10 mouse cellular contexts compared by ENCODE assay signal in genomic region chr19:3855091-3855490, GRCm38 (mm10). TPM values are rescaled to one million over a fixed set of nuclear protein-coding genes. Genes with fewer than 3 reads are reported as not detected.
DNase-seq lines count a peak whose midpoint lies in the region; ATAC-seq and TF ChIP-seq lines count a peak whose summit lies in the region.
"Had no signal": no experiment of that assay in that cellular context is flagged by ENCODE, and none has a peak within 500 bp of the region (broad histone marks: within the 10 kb centered on the region; RNA-seq: fewer than 3 reads in every experiment).

No protein-coding gene starts in this region.

- H3K4me3 ChIP-seq in ES-E14 (ENCODE audit: insufficient read depth in 1 of 2, low read depth in 1 of 2, low read length in 2 of 2, poor library complexity in 1 of 2, severe bottlenecking in 1 of 2): peak overlapping the region; percentile 30 to 37; a peak in 3 of 4 replicates
- H3K4me3 ChIP-seq in hindbrain, embryonic 16.5 days (ENCODE audit: low read length): no peak overlapping the region
- H3K4me3 ChIP-seq in midbrain, embryonic 14.5 days (replicated peaks; ENCODE audit: low read depth, low read length): no peak overlapping the region
- H3K4me3 ChIP-seq: gastrocnemius, adult 2 months had no signal

- 59% methylated on average over 6 of the region's 6 CpGs for whole genome bisulfite sequencing in hindbrain, embryonic 16.5 days
- 66% methylated on average over 6 of the region's 6 CpGs for WGBS in midbrain, embryonic 14.5 days

- H3K4me2 ChIP-seq in hindbrain, embryonic 16.5 days (ENCODE audit: low read length): peak overlapping the region; percentile 30
- 0 out of 2 replicates have a peak overlapping the region, but pooled peaks have one; percentile 11 for H3K4me2 ChIP-seq in midbrain, embryonic 14.5 days (ENCODE audit: low read length)

- no peaks in the 10 kb centered on the region for H3K36me3 ChIP-seq in ES-E14 (ENCODE audit: control insufficient read depth, insufficient read depth, low read length, poor library complexity, severe bottlenecking)
- no peaks in the 10 kb centered on the region for H3K36me3 ChIP-seq in hindbrain, embryonic 16.5 days (ENCODE audit: control insufficient read depth, insufficient read depth, low read length)
- no peaks in the 10 kb centered on the region for H3K36me3 ChIP-seq in midbrain, embryonic 14.5 days (ENCODE audit: control insufficient read depth, insufficient read depth, low read length)

- H3K4me1 ChIP-seq in ES-E14 (ENCODE audit: control insufficient read depth in 2 of 2, insufficient read depth in 2 of 2, low read length in 2 of 2, poor library complexity in 1 of 2): peaks cover 2 to 10% of the 10 kb centered on the region in 2 experiments; a peak in 2 of 4 replicates
- H3K4me1 ChIP-seq in hindbrain, embryonic 16.5 days (ENCODE audit: control insufficient read depth, insufficient read depth, low read depth, low read length): peaks cover 40% of the 10 kb centered on the region
- H3K4me1 ChIP-seq in midbrain, embryonic 14.5 days (ENCODE audit: control insufficient read depth, insufficient read depth, low read length): peaks cover 30% of the 10 kb centered on the region

- peak; percentile 82 for DNase-seq in kidney, adult 9 months
- no peak for DNase-seq in kidney, postnatal 4 days
- no peak for DNase-seq in ES-E14 (ENCODE audit: low read depth, low spot score)
- DNase-seq in midbrain, embryonic 14.5 days: no peak
- no peak for DNase-seq in MN1 (ENCODE audit: low spot score)
- no peak for DNase-seq in embryo, embryonic 10.5 days (ENCODE audit: low spot score)
- DNase-seq in ovary, adult 18-20 months (ENCODE audit: low spot score): no peak
- DNase-seq: gastrocnemius, adult 2 months; right cerebral cortex, postnatal 25 days had no signal

- in situ Hi-C loops in ES-E14 (cut with MboI; ENCODE audit: low sequenced_read_pairs in 2 of 2, unreplicated experiment in 2 of 2): no loop called here

- H3K27me3 ChIP-seq in hindbrain, embryonic 16.5 days (replicated peaks; ENCODE audit: control insufficient read depth, insufficient read depth, low read length): no peaks in the 10 kb centered on the region
- no peaks in the 10 kb centered on the region for H3K27me3 ChIP-seq in midbrain, embryonic 14.5 days (ENCODE audit: control insufficient read depth, insufficient read depth, low read length)

- no peak for ATAC-seq in hindbrain, embryonic 16.5 days
- no peak for ATAC-seq in midbrain, embryonic 14.5 days (ENCODE audit: low FRiP score, low TSS enrichment)

- H3K27ac ChIP-seq in ES-E14 (ENCODE audit: insufficient read depth, low read depth, low read length, poor library complexity, severe bottlenecking): peak overlapping the region; percentile 6; the same call in 1 of the 2 replicates
- H3K27ac ChIP-seq in hindbrain, embryonic 16.5 days (ENCODE audit: low read depth, low read length): no peak overlapping the region; the same call in none of the 2 replicates
- no peak overlapping the region for H3K27ac ChIP-seq in midbrain, embryonic 14.5 days (replicated peaks; ENCODE audit: low read depth, low read length)
- H3K27ac ChIP-seq: gastrocnemius, adult 2 months had no signal

- H3K9ac ChIP-seq in ES-E14 (ENCODE audit: insufficient read depth, low read depth, low read length, poor library complexity, severe bottlenecking): 0 out of 2 replicates have a peak overlapping the region, but pooled peaks have one; percentile 14
- no peak overlapping the region for H3K9ac ChIP-seq in hindbrain, embryonic 16.5 days (ENCODE audit: low read depth, low read length)
- no peak overlapping the region for H3K9ac ChIP-seq in midbrain, embryonic 14.5 days (replicated peaks; ENCODE audit: low read length)

- no peaks in the 10 kb centered on the region for H3K9me3 ChIP-seq in ES-E14 (ENCODE audit: control insufficient read depth, insufficient read depth, low read depth, low read length)
- no peaks in the 10 kb centered on the region for H3K9me3 ChIP-seq in hindbrain, embryonic 16.5 days (ENCODE audit: control insufficient read depth, low read length)
- H3K9me3 ChIP-seq in midbrain, embryonic 14.5 days (ENCODE audit: control insufficient read depth, low read length): no peaks in the 10 kb centered on the region

TF ChIP-seq in ES-E14, 5 proteins besides CTCF, POLR2A, EP300 and RAD21:
- TF ChIP-seq HCFC1 (IDR thresholded peaks at IDR 0.05; ENCODE audit: borderline replicate concordance, insufficient read depth, low read length): no peak

RNA-seq across cellular contexts. Expression of gene Chka, which starts 3.5 kb away (rescaled TPM):
- total RNA-seq in ES-E14 (2012; rRNA removed): 79.6 and 86.1 TPM in 2 replicates
- 56.1 and 56.3 TPM in 2 replicates for polyA plus RNA-seq in hindbrain, embryonic 16.5 days (2015; fragmentation: Nextera tagmentation; extraction: Ambion mirVana)
- polyA plus RNA-seq in midbrain, embryonic 14.5 days (2014; fragmentation: Nextera tagmentation; extraction: Ambion mirVana): 50.2 and 51.8 TPM in 2 replicates

RNA-seq across cellular contexts. Expression of gene Tcirg1, which starts 51.8 kb away (rescaled TPM):
- 55.2 and 75.8 TPM in 2 replicates for total RNA-seq in ES-E14 (2012; rRNA removed)
- polyA plus RNA-seq in hindbrain, embryonic 16.5 days (2015; fragmentation: Nextera tagmentation; extraction: Ambion mirVana): 18.9 and 21.2 TPM in 2 replicates
- 7.4 and 11.0 TPM in 2 replicates for polyA plus RNA-seq in midbrain, embryonic 14.5 days (2014; fragmentation: Nextera tagmentation; extraction: Ambion mirVana)

RNA-seq across cellular contexts. Expression of gene Ndufs8, which starts 57.5 kb away (rescaled TPM):
- 134 and 135 TPM in 2 replicates for total RNA-seq in ES-E14 (2012; rRNA removed)
- 307 and 320 TPM in 2 replicates for polyA plus RNA-seq in hindbrain, embryonic 16.5 days (2015; fragmentation: Nextera tagmentation; extraction: Ambion mirVana)
- 261 and 304 TPM in 2 replicates for polyA plus RNA-seq in midbrain, embryonic 14.5 days (2014; fragmentation: Nextera tagmentation; extraction: Ambion mirVana)

Comparison
In these comparisons a context has a peak if more than half of its experiments do, and no peak if none do; other contexts are left out.
1. H3K4me3 ChIP-seq: peak in ES-E14 (2 of 2); none in hindbrain, embryonic 16.5 days (single experiment) and midbrain, embryonic 14.5 days (single experiment).